Mouse (Mus musculus): ENCODE measurements at regions not wholly inside any gene's neighbourhood (a gene's known extent, or its start where the extent isn't known, plus 50 kb on each side); places are given as distances from the start of the nearest gene placed in this dataset.

DNA sequence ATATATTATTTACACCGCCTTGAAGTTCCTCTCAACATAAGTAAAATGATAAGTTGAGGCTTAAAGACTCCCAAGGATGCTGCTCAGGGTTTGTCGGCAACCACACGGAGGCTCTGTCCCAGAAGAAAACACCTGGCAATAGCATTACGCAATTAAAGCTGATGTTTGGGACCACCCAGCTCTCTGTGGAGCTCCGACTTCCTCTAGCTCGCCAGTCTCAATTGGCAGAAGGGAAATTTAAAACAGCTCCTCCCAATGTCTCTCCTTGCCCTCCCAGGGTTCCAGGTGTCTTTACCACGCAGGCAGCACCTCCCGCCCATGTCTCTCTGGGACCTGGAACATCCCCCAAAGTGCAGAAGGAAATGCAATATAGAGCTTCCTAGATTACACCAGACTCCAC, 701.1 kb downstream of the Slc4a3 start:
- Histone ChIP-seq H3K4me2 (ENCODE audit: low read depth, low read length, poor library complexity, severe bottlenecking) (no peak overlapping the region), H3K9me3 (ENCODE audit: low read length) (no peaks in the 10 kb centered on the region), H3K36me3 (ENCODE audit: insufficient read depth, low read length) (no peaks in the 10 kb centered on the region), H3K4me1 (ENCODE audit: insufficient read depth, low read length) (peaks cover 4% of the 10 kb centered on the region; the same call in 1 of the 2 replicates), H3K27ac (ENCODE audit: low read depth, low read length) (no peak overlapping the region), H3K9ac (replicated peaks; ENCODE audit: low read length, poor library complexity, severe bottlenecking) (no peak overlapping the region), H3K27me3 (ENCODE audit: insufficient read depth, low read length) (no peaks in the 10 kb centered on the region), H3K4me3 (ENCODE audit: low read depth, low read length) (no peak overlapping the region)
- no peak for TF ChIP-seq CTCF (IDR thresholded peaks at IDR 0.05)
- DNase-seq (ENCODE audit: low spot score) = no peak
- ATAC-seq (ENCODE audit: low FRiP score) = no peak
- WGBS = 60% methylated on average over 8 of the region's 8 CpGs

- no peaks in the 10 kb centered on the region for H3K27me3 ChIP-seq (ENCODE audit: insufficient read depth, low read length)
- no peaks in the 10 kb centered on the region for H3K9me3 ChIP-seq (ENCODE audit: low read length)
- ATAC-seq (ENCODE audit: low FRiP score) (no peak), DNase-seq (ENCODE audit: low spot score) (no peak)
- no peak for TF ChIP-seq CTCF (IDR thresholded peaks at IDR 0.05)
- H3K4me1 ChIP-seq (ENCODE audit: insufficient read depth, low read length) = no peaks in the 10 kb centered on the region
- no peaks in the 10 kb centered on the region for H3K36me3 ChIP-seq (ENCODE audit: insufficient read depth, low read length)
- no peak overlapping the region for H3K9ac ChIP-seq (replicated peaks; ENCODE audit: low read length, poor library complexity, severe bottlenecking)
- H3K4me3 ChIP-seq (ENCODE audit: low read depth, low read length) = no peak overlapping the region
- no peak overlapping the region for H3K4me2 ChIP-seq (ENCODE audit: low read depth, low read length, poor library complexity, severe bottlenecking)
- no peak overlapping the region for H3K27ac ChIP-seq (ENCODE audit: low read depth, low read length)
- WGBS = 71% methylated on average over 4 of the region's 4 CpGs
Measured at GRCm38 (mm10) chr1:76258217-76258616, 712.2 kb downstream of the Slc4a3 start.

DNA sequence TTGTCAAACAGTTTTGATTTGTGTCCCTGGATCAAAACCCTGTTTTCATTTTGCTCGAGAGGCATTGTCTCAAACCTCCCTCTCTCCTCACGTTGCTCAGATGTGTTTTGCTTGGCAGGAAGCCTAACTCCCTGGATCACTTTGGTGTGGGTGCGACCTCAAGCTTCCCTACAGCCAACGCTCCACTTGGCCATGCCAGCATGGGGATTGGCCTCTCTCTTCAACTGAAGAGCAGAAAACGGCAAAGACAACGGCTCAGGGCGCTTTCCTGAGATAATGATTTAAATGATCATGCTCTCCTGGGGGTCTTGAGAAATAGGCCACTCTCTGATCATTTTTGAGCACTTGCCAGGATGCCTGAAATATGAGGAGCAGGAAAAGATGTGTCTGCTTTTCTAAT, 730.1 kb downstream of the Slc4a3 start:
- no peaks in the 10 kb centered on the region for H3K36me3 ChIP-seq (ENCODE audit: insufficient read depth, low read length)
- 39% methylated on average over 7 of the region's 7 CpGs for WGBS
- H3K9ac ChIP-seq (replicated peaks; ENCODE audit: low read length, poor library complexity, severe bottlenecking) = no peak overlapping the region
- DNase-seq (ENCODE audit: low spot score) = peak; percentile 40
- H3K4me1 ChIP-seq (ENCODE audit: insufficient read depth, low read length) = no peaks in the 10 kb centered on the region
- H3K4me3 ChIP-seq (ENCODE audit: low read depth, low read length) = no peak overlapping the region
- H3K9me3 ChIP-seq (ENCODE audit: low read length) = no peaks in the 10 kb centered on the region
- H3K27ac ChIP-seq (ENCODE audit: low read depth, low read length) = no peak overlapping the region
- no peaks in the 10 kb centered on the region for H3K27me3 ChIP-seq (ENCODE audit: insufficient read depth, low read length)
- TF ChIP-seq CTCF (IDR thresholded peaks at IDR 0.05) = no peak
- no peak overlapping the region for H3K4me2 ChIP-seq (ENCODE audit: low read depth, low read length, poor library complexity, severe bottlenecking)
- ATAC-seq (ENCODE audit: low FRiP score) = no peak

DNA sequence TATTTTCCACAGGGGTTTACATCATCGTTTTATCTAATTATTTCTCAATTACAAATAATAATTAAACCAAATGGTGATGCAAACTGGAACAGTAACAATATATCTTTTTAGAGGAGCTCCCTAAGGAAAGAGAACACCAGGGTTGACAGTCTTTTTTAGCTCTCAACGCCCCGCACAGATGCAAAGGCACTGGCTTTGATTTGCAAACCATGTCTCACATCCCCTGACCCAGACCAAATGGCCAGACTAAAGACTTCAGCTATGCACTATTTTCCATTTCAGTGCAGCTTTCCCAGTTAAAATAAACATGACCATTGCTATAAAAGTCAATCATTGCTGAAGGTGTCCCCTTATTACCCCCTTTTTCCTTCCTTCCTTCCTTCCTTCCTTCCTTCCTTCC, 730.6 kb downstream of the Slc4a3 start:
- H3K4me2 ChIP-seq (ENCODE audit: low read depth, low read length, poor library complexity, severe bottlenecking) = no peak overlapping the region
- no peaks in the 10 kb centered on the region for H3K9me3 ChIP-seq (ENCODE audit: low read length)
- DNase-seq (ENCODE audit: low spot score) (no peak), ATAC-seq (ENCODE audit: low FRiP score) (no peak)
- TF ChIP-seq CTCF (IDR thresholded peaks at IDR 0.05) = no peak
- no peaks in the 10 kb centered on the region for H3K27me3 ChIP-seq (ENCODE audit: insufficient read depth, low read length)
- no peak overlapping the region for H3K4me3 ChIP-seq (ENCODE audit: low read depth, low read length)
- 63% methylated on average over 3 of the region's 3 CpGs for WGBS
- H3K36me3 ChIP-seq (ENCODE audit: insufficient read depth, low read length) = no peaks in the 10 kb centered on the region
- no peak overlapping the region for H3K27ac ChIP-seq (ENCODE audit: low read depth, low read length)
- H3K9ac ChIP-seq (replicated peaks; ENCODE audit: low read length, poor library complexity, severe bottlenecking) = no peak overlapping the region
- H3K4me1 ChIP-seq (ENCODE audit: insufficient read depth, low read length) = no peaks in the 10 kb centered on the region

DNA sequence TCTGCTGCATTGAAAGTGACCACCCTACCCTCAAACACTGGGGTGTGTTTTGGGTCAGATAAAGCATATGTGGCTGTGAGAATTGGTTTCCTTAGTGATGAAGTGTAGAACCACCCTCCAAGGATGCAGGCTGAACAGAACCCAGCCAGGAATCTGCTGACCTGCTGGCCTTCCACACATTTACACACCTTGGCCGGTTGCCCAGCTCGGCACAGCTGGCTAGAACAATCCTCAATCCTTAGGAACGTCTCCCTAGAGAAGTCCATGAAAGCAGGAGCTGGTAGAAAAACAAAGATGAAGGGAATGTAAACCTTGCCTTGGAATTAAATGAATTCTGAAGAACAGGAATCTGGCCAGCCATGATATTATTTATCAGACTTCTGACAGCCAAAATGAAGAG, 737.3 kb downstream of the Slc4a3 start:
- 35% methylated on average over 3 of the region's 3 CpGs for WGBS
- Histone ChIP-seq H3K27me3 (ENCODE audit: insufficient read depth, low read length) (no peaks in the 10 kb centered on the region), H3K4me3 (ENCODE audit: low read depth, low read length) (no peak overlapping the region), H3K9ac (replicated peaks; ENCODE audit: low read length, poor library complexity, severe bottlenecking) (no peak overlapping the region), H3K4me1 (ENCODE audit: insufficient read depth, low read length) (no peaks in the 10 kb centered on the region), H3K9me3 (ENCODE audit: low read length) (no peaks in the 10 kb centered on the region), H3K4me2 (ENCODE audit: low read depth, low read length, poor library complexity, severe bottlenecking) (no peak overlapping the region), H3K36me3 (ENCODE audit: insufficient read depth, low read length) (no peaks in the 10 kb centered on the region), H3K27ac (ENCODE audit: low read depth, low read length) (no peak overlapping the region)
- ATAC-seq (ENCODE audit: low FRiP score) (no peak), DNase-seq (ENCODE audit: low spot score) (no peak)
- no peak for TF ChIP-seq CTCF (IDR thresholded peaks at IDR 0.05)

DNA sequence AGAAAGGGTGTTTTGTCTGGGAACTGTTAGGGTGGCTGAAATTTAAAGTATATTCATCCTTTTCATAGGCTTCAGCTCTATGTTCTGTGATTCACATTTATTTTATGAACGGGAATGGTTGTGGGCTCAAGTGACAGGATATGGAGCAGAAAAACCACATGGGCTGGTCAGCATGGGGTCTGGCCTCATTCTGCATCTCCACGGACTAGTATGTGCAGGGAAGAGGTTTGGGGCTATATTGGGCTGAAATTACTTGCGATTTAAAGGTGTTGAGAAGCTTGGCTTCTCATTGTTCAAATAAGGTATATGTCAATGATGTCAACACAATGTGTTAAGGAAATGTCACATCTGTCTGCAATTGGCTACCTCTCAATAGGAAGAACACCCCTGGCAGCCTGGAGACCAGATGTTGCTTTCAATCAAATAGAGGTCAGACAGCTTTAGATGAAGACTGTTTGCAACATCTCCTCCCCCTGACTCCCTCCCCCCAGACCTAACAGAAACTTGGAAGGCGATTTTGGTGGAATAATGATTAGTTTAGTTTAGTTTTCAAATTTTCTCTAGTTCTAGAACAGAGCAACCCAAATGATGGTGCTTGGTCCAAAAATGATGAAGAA, 777.0 kb downstream of the Slc4a3 start:
- ATAC-seq (ENCODE audit: low FRiP score) (no peak), DNase-seq (ENCODE audit: low spot score) (no peak)
- H3K27ac ChIP-seq (ENCODE audit: low read depth, low read length) = no peak overlapping the region
- no peaks in the 10 kb centered on the region for H3K36me3 ChIP-seq (ENCODE audit: insufficient read depth, low read length)
- no peaks in the 10 kb centered on the region for H3K9me3 ChIP-seq (ENCODE audit: low read length)
- no peak for TF ChIP-seq CTCF (IDR thresholded peaks at IDR 0.05)
- no peak overlapping the region for H3K9ac ChIP-seq (replicated peaks; ENCODE audit: low read length, poor library complexity, severe bottlenecking)
- H3K4me1 ChIP-seq (ENCODE audit: insufficient read depth, low read length) = no peaks in the 10 kb centered on the region
- no peak overlapping the region for H3K4me3 ChIP-seq (ENCODE audit: low read depth, low read length)
- no peaks in the 10 kb centered on the region for H3K27me3 ChIP-seq (ENCODE audit: insufficient read depth, low read length)
- WGBS = 93% methylated on average over 4 of the region's 4 CpGs
- no peak overlapping the region for H3K4me2 ChIP-seq (ENCODE audit: low read depth, low read length, poor library complexity, severe bottlenecking)

Measured in midbrain, postnatal 0 days (tissue).